Mouse (Mus musculus): ENCODE data around the gene Exoc3l. TPM values are rescaled to one million over a fixed set of nuclear protein-coding genes. Genes with fewer than 3 reads are reported as not detected.
A peak's percentile ranks its signal among the peaks of the same experiment; 100 is the strongest.

Exoc3l gene
- polyA plus RNA-seq, 1 experiment, result 49.2 TPM

DNA sequence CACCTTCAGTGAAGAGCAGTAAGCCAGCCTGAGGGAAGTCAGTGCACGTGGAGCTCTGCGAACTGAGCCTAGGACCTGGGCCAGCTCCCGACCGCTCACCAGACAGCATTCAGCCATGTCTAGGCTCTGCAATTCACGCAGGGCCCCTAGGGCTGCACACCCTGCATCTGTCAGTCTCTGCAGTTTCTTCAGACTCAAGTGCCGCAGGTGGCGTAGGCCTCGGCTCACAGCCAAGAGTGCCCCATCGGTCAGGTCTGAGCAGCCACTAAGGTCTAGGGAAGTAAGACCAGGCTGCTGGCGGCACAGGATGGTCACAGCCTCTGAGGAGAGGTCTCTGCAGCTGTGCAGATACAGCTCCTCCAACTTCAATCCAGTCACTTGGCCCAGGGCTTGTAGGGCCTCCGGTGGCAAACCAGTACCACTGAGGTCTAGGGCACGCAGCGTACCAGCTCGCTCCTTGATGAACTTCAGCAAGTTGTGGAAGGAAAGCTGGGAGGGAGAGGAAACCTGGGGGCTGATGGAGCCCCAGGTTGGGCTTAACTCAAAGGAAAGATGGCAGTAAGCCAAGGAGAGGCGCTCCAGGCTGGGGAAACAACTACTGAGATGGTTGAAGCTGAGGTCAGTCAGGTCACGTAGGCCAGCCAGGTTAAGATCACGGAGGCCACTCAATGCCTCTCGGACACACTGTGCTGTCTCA is 19.3 kb upstream of the Exoc3l start:
- H3K4me1 ChIP-seq (ENCODE audit: control insufficient read depth, insufficient read depth, low read length), result peaks cover 4% of the 10 kb centered on the region; the same call in 1 of the 2 replicates
- no peak overlapping the region for H3K4me3 ChIP-seq (replicated peaks; ENCODE audit: extremely low read depth, low read depth, low read length)
- TF ChIP-seq CTCF (IDR thresholded peaks at IDR 0.05; ENCODE audit: insufficient read depth, low read length) (no peak), POLR2A (IDR thresholded peaks at IDR 0.05; ENCODE audit: borderline replicate concordance, extremely low read depth, low read depth, low read length) (no peak)
- WGBS, result 79% methylated on average over 18 of the region's 18 CpGs
- no peak for DNase-seq

DNA sequence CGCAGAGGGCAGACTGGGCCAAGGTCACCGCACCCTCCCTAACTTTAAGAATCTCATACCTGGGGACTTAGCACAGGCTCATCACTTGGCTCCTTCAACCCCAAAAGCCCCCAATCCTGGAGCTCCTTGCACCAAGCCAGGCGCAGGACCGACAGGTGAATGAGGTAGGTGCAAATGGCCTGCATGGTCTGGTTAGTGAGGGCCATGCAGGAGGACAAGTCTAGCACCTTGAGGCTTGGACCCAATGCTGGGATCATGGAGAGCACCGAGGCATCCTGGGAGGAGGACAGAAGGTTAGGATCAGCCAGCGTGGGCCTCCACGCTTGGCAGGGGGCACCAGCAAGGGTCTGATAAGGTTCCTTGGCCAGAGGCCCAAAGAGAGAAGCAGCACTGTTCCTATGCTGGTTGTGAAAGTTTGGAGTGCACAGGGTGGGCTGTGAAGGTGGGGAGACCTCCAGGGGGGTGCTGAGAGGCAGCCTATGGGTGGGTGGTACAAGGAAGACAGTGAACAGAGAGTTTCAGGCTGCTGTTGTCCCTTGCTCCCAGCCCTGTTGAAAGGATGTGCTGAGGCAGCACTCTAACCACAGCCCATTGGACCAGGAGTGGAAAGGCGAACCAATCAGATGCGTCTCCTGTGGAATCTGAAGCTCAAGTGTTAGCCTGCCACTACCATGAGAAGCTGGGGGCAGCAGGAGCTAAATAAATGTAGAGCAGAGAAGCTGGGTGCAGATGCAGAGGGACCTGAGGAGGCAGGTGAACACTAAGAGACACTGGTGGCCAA is 17.9 kb upstream of the Exoc3l start:
- TF ChIP-seq CTCF (IDR thresholded peaks at IDR 0.05; ENCODE audit: insufficient read depth, low read length) (no peak), POLR2A (IDR thresholded peaks at IDR 0.05; ENCODE audit: borderline replicate concordance, extremely low read depth, low read depth, low read length) (no peak)
- 81% methylated on average over 9 of the region's 9 CpGs for whole genome bisulfite sequencing
- Histone ChIP-seq H3K4me3 (replicated peaks; ENCODE audit: extremely low read depth, low read depth, low read length) (no peak overlapping the region), H3K4me1 (ENCODE audit: control insufficient read depth, insufficient read depth, low read length) (peaks cover 4% of the 10 kb centered on the region; the same call in 1 of the 2 replicates)
- no peak for DNase-seq

DNA sequence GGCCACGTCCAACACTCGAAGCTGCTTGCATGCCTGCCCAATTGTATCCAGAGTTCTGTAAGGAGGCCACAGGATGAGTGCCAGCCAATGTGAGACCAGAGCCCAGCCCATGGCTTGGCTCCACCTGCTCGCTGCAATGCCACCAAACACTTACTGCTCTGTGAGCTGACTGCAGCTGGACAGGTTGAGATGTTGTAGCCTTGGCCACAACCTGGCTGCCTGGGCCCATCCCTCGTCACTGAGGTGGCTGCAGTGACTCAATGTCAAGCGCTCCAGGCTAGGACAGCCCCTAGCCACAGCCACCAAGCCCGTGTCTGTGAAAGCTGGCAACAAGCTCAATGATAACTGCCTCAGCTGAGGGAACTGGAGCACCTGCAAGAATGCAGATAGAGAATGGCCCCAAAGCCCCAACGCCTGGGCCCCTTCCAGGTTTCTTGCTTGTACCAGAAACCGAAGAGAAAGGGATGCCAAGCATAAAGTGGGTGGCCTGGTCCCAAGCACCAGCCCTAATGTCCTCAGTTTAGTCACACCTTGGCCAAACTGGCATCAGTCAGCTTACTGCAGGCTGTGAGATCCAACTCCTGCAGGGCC is 17.1 kb upstream of the Exoc3l start:
- no peak overlapping the region for H3K4me3 ChIP-seq (replicated peaks; ENCODE audit: extremely low read depth, low read depth, low read length)
- no peak for TF ChIP-seq CTCF (IDR thresholded peaks at IDR 0.05; ENCODE audit: insufficient read depth, low read length)
- no peak for TF ChIP-seq POLR2A (IDR thresholded peaks at IDR 0.05; ENCODE audit: borderline replicate concordance, extremely low read depth, low read depth, low read length)
- 77% methylated on average over 8 of the region's 8 CpGs for WGBS
- peaks cover 4% of the 10 kb centered on the region; the same call in 1 of the 2 replicates for H3K4me1 ChIP-seq (ENCODE audit: control insufficient read depth, insufficient read depth, low read length)
- no peak for DNase-seq

DNA sequence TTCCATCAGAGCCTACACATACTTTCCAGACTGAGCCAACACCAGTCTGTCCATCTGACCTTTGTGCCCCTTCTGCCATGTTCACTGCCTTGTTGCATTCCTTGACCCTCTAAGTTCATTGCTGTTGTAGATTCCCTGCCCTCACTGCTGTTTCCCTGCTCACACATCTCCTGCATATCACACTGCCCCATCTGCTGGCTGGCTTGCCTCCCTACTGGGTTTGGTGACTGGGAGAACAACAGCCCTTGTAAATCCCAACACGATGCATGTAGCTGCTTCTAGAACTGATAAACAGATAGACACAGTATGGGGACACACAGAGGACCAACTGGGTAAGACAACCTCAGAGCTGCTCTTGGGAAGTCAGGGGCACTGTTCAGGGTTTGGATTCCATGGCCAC is 15.8 kb upstream of the Exoc3l start:
- no peak overlapping the region for H3K4me3 ChIP-seq (replicated peaks; ENCODE audit: extremely low read depth, low read depth, low read length)
- WGBS, result 83% methylated on average over 1 of the region's 1 CpGs
- no peak for DNase-seq
- TF ChIP-seq POLR2A (IDR thresholded peaks at IDR 0.05; ENCODE audit: borderline replicate concordance, extremely low read depth, low read depth, low read length), result no peak
- no peak for TF ChIP-seq CTCF (IDR thresholded peaks at IDR 0.05; ENCODE audit: insufficient read depth, low read length)
- H3K4me1 ChIP-seq (ENCODE audit: control insufficient read depth, insufficient read depth, low read length), result peaks cover 4% of the 10 kb centered on the region; the same call in 1 of the 2 replicates

DNA sequence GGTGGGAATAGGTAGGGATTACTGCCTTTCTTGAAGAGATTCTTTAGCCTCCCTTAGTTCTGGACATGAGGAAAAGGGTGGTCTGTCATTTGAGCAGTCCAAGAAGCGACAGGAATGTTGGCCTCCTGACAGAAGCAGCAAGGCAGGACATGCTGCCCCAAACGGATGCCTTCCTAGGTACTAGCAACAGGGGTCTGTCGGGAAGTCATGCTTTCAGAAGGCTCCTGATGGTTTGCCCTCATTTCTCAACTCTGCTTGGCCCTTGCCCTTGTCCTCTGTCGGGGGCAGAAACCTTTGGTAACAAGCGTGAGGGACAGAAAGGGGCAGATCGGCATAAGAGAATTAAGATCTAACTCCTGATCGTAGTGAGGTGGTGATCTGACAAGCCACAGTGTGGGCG is 14.2 kb upstream of the Exoc3l start:
- 85% methylated on average over 8 of the region's 8 CpGs for WGBS
- TF ChIP-seq CTCF (IDR thresholded peaks at IDR 0.05; ENCODE audit: insufficient read depth, low read length) (no peak), POLR2A (IDR thresholded peaks at IDR 0.05; ENCODE audit: borderline replicate concordance, extremely low read depth, low read depth, low read length) (no peak)
- Histone ChIP-seq H3K4me1 (ENCODE audit: control insufficient read depth, insufficient read depth, low read length) (no peaks in the 10 kb centered on the region; the same call in 1 of the 2 replicates), H3K4me3 (replicated peaks; ENCODE audit: extremely low read depth, low read depth, low read length) (no peak overlapping the region)
- no peak for DNase-seq

GRCm38 (mm10) chr8:105309142-105309847 is 13.4 kb upstream of the Exoc3l start:
- 82% methylated on average over 15 of the region's 15 CpGs for WGBS
- TF ChIP-seq POLR2A (IDR thresholded peaks at IDR 0.05; ENCODE audit: borderline replicate concordance, extremely low read depth, low read depth, low read length) (no peak), CTCF (IDR thresholded peaks at IDR 0.05; ENCODE audit: insufficient read depth, low read length) (no peak)
- DNase-seq, result no peak
- H3K4me1 ChIP-seq (ENCODE audit: control insufficient read depth, insufficient read depth, low read length), result peaks cover 4% of the 10 kb centered on the region
- no peak overlapping the region for H3K4me3 ChIP-seq (replicated peaks; ENCODE audit: extremely low read depth, low read depth, low read length)

DNA sequence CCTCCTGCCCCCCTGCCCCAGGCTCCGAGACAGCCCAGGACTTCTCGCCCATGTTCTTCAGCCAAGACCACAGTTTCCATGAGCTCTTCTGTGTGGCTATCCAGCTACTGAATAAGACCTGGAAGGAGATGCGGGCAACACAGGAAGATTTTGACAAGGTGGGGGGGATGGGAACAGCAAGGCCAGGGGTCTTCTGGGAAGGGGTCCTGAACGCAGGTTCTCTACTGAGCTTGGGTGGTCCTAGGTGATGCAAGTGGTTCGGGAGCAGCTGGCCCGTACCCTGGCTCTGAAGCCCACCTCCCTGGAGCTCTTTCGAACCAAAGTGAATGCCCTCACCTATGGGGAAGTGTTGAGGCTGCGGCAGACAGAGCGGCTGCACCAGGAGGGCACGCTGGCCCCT is 12.5 kb upstream of the Exoc3l start:
- WGBS, result 95% methylated on average over 10 of the region's 10 CpGs
- no peak for DNase-seq
- no peak for TF ChIP-seq POLR2A (IDR thresholded peaks at IDR 0.05; ENCODE audit: borderline replicate concordance, extremely low read depth, low read depth, low read length)
- TF ChIP-seq CTCF (IDR thresholded peaks at IDR 0.05; ENCODE audit: insufficient read depth, low read length), result no peak
- Histone ChIP-seq H3K4me1 (ENCODE audit: control insufficient read depth, insufficient read depth, low read length) (peaks cover 4% of the 10 kb centered on the region), H3K4me3 (replicated peaks; ENCODE audit: extremely low read depth, low read depth, low read length) (no peak overlapping the region)

GRCm38 (mm10) chr8:105307670-105308069 is 11.8 kb upstream of the Exoc3l start:
- no peak for TF ChIP-seq POLR2A (IDR thresholded peaks at IDR 0.05; ENCODE audit: borderline replicate concordance, extremely low read depth, low read depth, low read length)
- no peak for TF ChIP-seq CTCF (IDR thresholded peaks at IDR 0.05; ENCODE audit: insufficient read depth, low read length)
- peaks cover 4% of the 10 kb centered on the region for H3K4me1 ChIP-seq (ENCODE audit: control insufficient read depth, insufficient read depth, low read length)
- no peak overlapping the region for H3K4me3 ChIP-seq (replicated peaks; ENCODE audit: extremely low read depth, low read depth, low read length)
- DNase-seq, result no peak
- WGBS, result 92% methylated on average over 13 of the region's 13 CpGs

GRCm38 (mm10) chr8:105306146-105306691 is 10.3 kb upstream of the Exoc3l start:
- Histone ChIP-seq H3K4me3 (replicated peaks; ENCODE audit: extremely low read depth, low read depth, low read length) (peak overlapping the region; percentile 18), H3K4me1 (ENCODE audit: control insufficient read depth, insufficient read depth, low read length) (peaks cover 4% of the 10 kb centered on the region)
- DNase-seq, result no peak
- no peak for TF ChIP-seq POLR2A (IDR thresholded peaks at IDR 0.05; ENCODE audit: borderline replicate concordance, extremely low read depth, low read depth, low read length)
- no peak for TF ChIP-seq CTCF (IDR thresholded peaks at IDR 0.05; ENCODE audit: insufficient read depth, low read length)
- WGBS, result 35% methylated on average over 5 of the region's 5 CpGs
